Mouse (Mus musculus): Measurements from ENCODE around the gene Sec1.

Sec1 gene

DNA sequence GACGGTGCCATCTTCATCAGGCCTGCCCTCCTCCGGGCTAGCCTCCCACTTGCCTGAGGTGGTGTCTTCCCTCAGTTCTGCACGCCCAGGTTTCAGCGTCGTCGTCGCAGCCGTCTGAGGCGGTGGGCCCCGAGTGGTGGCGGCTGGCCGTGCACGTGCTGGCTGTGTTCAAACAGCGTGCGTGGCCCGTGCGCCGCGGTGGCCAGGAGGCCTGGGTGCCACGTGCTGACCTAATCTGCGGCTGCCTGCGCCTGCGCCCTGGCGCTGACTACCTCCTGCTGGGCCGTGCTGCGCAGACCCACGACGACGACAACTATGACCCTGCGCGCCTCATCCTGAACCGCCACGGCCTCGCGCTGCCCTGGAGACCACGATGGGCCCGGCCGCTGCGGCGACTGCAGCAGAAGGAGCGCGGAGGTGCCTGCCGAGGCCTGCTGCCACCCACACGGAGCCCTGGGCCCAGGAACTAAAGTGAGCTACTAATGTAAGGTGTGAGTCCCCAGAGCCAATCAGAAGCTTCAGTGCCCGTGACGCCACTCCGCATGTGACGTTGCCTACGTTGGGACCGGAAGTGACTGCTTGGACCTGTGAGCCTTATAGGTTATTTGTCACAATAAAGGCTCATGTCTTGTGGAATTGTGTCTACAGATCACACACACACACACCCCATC lies at the start of gene Sec1:
Gene Sec1 (minus strand): TSS at position 482 of the 671 bp plus-strand sequence.
- DNase-seq (ENCODE audit: low spot score in 2 of 2): no peak

GRCm38 (mm10) chr7:45742338-45742737 lies 48.1 kb upstream of the Sec1 start:
- DNase-seq (ENCODE audit: low spot score in 2 of 2): peak; percentile 84 to 85

DNA sequence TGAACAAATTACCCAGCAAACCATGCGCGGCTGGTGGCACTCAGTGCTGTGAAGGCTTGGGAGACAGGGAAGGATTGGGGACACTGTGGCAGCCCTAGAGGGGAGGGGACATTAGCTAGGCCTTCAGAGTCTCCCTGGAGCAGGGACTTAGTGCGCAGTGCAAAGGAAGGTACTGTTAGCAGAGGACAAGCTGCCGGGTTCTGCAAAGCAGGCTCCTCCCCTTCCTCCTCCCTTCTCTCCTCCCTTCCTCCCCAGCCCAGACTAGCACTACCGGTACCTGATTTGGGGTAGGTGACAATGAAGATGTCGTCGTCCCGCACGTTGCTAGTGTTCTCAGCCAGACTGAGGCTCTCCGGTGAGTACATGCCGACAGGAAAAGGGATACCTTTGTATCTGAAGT lies 47.6 kb upstream of the Sec1 start:
- peak in 1 of 2 experiments; percentile 39 for DNase-seq (ENCODE audit: low spot score in 2 of 2)

- no peak for DNase-seq (ENCODE audit: low spot score in 2 of 2)
These were observed 47.1 kb upstream of the Sec1 start for GRCm38 (mm10) chr7:45741308-45741707.

DNA sequence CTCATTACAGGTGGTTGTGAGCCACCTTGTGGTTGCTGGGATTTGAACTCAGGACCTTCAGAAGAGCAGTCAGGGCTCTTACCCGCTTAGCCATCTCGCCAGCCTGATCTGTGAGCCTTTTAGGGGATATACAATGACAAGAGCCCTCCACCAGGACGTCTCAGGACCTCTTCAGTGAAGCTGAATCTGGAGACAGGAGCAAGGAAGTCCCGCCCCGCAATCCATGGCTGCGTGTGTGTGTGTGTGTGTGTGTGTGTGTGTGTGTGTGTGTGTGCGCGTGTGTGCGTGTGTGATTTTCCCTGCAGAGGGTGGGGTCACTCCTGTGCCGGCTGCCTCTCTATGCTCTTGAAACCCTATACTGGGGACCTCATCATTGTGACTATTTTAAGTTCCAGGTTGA lies 45.6 kb upstream of the Sec1 start:
- DNase-seq (ENCODE audit: low spot score in 2 of 2): no peak

DNA sequence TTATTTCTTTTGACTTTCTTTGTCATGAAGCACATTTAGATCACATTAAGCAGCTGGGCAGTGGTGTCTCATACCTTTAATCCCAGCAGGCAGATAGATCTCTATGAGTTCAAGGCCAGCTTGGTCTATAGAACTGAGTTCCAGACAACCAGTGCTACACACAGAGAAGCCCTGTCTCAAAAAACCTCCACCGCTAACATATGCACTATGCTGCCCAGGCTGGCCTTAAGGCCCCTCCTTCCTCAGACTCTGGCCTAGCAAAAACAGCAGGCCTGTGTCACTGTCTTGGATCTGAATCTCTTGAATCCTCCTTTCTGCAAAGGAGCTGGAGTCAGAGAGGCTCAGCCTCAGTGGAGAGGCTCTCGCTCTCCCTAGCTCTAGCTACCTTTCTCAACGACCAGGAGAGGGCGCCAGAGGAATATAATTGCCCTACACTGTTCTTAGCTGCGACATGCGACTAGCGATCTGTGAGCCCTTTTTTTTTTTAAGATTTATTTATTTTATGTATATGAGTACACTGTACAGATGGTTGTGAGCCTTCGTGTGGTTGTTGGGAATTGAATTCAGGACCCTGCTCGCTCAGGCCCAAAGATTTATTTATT lies 45.1 kb upstream of the Sec1 start:
- peak; percentile 88 to 92 for DNase-seq (ENCODE audit: low spot score in 2 of 2)

DNA sequence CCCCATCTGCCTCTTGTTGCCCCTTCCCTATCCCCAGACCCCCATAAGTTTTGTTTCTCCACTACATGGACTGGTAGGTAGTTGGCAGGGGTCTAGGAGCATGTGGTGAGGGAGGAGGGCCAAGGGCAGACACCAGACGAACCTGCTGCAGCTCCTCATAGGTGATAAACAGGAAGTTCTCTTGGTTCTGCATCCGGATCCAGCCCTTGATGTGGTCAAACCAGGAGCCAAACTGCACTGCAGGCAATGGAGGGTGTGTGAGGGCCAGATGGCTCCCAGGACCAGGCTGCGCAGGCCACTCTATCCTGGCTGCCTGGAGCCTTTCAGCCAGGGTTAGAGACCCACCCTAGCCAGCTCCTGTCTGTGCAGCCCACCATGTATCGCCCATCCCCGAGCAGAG lies 39.3 kb upstream of the Sec1 start:
- DNase-seq (ENCODE audit: low spot score in 2 of 2): no peak

- DNase-seq (ENCODE audit: low spot score in 2 of 2): no peak
These were observed 36.7 kb upstream of the Sec1 start for GRCm38 (mm10) chr7:45730727-45731431.

DNA sequence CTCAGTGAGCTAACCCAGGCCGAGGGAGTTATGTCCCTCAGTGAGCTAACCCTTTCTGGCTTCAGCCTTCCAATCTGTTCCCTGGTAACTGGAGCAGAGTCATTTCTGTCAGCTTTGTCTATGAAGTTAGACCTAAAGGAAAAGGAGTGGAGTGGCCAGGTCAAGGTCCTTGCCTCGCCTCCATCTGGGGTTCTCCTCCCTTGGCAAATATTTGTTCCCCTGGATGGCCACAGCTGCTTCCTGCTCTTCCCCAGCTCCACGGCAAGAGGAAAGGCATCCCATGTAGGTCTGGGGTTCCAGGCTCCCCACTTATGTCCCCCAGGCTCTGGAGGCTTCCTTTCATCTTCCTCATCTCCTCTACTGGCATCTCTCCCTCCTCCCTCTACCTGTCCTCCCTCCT lies 33.4 kb upstream of the Sec1 start:
- DNase-seq (ENCODE audit: low spot score in 2 of 2): no peak

DNA sequence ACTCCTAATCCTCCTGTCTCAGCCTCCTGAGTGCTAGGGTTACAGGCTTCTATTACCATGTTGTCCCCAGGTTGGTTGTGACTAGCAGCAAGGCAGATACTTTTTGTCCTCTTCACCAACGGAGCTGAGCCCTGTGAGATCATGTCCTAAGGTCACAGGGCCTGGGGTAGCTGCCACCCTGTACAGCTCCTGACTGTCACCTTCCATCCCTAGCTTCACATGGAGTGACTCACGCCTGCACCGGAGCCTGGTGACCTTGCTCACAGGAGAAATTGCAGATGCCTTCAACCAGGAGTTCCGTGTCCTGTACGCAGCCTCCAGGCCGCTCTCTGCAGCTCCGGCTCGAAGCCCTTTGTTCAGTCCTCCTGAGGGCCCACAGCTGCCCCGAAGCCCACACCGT lies 32.2 kb upstream of the Sec1 start:
- DNase-seq (ENCODE audit: low spot score in 2 of 2): no peak

DNA sequence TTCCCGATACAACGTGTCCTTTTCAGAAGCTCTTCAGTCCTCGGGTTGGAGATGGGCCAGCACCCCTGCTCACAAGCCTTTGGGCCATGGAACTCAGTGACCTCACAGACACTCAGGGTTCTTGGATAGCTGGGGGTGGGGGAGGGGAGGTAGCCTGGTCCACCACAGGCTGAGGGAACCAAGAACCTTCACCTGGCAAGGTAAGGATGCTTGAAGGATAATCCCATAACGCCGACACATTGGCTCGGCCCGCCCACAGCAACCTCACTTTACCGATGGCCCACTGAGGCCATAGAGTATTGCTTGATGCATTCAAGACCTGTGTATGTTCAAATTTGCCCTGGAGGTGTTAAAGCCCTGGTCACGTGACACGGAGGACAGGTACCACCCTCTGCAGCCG lies 31.5 kb upstream of the Sec1 start, which contains the start of gene Spaca4:
Gene Spaca4 (minus strand): TSS at position 101 of the 400 bp plus-strand sequence.
- DNase-seq (ENCODE audit: low spot score in 2 of 2): no peak

DNA sequence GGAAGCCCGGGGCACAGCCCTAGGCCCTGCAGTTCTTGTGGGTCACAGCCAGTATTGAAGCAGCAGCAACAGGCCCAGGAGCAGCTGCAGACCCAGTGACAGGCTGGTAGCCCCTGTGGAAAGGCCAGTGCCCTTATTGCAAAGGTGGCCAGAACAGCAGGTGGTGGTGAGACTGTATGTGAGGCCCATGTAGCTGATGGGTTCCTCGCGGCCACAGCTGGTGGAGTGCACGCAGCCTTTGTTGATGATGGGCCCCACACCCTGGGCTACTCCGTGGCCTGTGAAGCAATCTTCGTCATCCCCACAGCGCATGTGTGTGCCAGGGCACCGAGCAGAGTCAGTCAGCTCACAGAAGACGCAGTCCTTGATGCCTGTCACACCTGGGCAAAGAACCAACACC lies 30.9 kb upstream of the Sec1 start:
- no peak for DNase-seq (ENCODE audit: low spot score in 2 of 2)

- DNase-seq (ENCODE audit: low spot score in 2 of 2): no peak
These were observed 29.6 kb upstream of the Sec1 start for GRCm38 (mm10) chr7:45723781-45724180.

DNA sequence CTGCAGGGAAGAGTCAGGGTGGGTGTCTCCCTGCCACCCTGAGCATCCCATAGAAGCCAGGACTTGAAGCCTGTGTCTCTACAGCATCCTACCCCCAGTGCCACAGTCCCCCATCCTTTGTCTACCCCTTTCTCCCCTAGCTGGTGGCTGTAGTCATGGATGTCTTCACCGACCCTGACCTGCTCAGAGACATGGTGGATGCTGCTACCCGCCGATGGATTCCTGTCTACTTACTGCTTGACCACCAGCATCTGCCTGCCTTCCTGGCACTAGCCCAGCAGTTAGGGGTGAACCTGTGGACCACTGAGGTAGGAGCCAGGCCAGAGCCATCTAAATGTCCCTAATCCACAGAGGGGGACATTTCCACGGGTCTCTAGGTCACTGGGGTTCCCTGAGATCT lies 29.1 kb upstream of the Sec1 start:
- DNase-seq (ENCODE audit: low spot score in 2 of 2): no peak

DNA sequence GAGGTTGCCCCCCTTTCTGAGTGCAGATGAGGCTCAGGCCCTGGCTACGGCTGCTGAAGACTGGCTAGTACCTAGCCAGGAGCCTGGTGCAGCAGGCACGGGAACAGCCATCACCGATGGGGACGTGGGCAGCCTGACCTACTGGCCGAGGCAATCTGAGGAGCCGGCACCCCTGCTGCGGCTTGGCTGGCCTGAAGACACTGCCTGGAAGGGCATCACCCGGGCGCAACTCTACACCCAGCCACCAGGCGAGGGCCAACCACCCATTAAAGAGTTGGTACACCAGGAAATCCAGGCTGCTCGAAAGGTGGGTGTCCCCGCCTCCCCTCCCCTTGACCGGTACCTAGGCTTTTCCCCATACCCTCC lies 28.1 kb upstream of the Sec1 start:
- no peak for DNase-seq (ENCODE audit: low spot score in 2 of 2)

- no peak for DNase-seq (ENCODE audit: low spot score in 2 of 2)
These were observed 27.6 kb upstream of the Sec1 start for GRCm38 (mm10) chr7:45721642-45722347.

- no peak for DNase-seq (ENCODE audit: low spot score in 2 of 2)
These were observed 27.0 kb upstream of the Sec1 start for GRCm38 (mm10) chr7:45721234-45721571.

- no peak for DNase-seq (ENCODE audit: low spot score in 2 of 2)
These were observed 26.4 kb upstream of the Sec1 start, which contains the start of gene Fam83e for GRCm38 (mm10) chr7:45720413-45721233. Gene Fam83e (plus strand): TSS chr7:45721212.

- DNase-seq (ENCODE audit: low spot score in 2 of 2): no peak
These were observed 25.7 kb upstream of the Sec1 start for GRCm38 (mm10) chr7:45719738-45720412.

DNA sequence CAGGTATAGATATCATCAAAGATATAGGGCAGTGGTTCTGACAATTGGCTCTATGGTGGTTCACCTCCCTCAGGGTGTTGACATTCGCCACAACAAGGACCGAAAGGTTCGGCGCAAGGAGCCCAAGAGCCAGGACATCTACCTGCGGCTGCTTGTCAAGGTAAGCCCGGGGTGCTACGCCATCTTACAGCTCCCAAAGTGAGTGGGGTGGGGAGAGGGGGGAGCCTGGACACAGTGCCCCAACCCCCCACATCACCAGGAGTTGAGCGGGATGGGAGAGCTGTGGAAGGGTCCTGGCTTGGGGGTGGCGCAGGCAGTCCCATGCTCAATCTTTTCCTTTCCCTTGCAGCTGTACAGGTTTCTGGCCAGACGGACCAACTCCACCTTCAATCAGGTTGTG lies 25.0 kb upstream of the Sec1 start:
- no peak for DNase-seq (ENCODE audit: low spot score in 2 of 2)

DNA sequence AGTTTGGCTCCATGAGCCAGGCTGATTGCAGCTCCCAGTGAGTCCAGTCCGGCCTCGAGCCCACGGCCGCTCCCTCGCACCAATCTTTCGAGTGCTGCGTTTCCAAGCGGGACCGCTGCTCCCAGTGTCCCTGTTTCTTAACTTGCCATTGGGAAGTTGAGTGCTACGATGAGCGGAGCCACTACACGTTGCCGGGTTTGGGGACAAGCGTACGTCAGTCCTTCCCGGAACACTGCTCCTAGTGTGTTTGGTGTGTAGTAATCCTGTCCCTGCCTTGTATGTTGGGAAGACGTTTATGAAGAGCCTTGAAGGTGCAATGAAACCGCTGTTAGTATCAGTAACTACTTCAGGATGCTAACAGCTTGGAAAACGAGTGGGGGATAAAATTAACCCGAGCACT lies 24.1 kb upstream of the Sec1 start:
- DNase-seq (ENCODE audit: low spot score in 2 of 2): no peak
